Mouse (Mus musculus): ENCODE results near the gene E130116L18Rik. TPM values are rescaled to one million over a fixed set of nuclear protein-coding genes. Genes with fewer than 3 reads are reported as not detected.
"Not testable (repeated sequence)": the region's sequence is repeated elsewhere in the genome, so short reads cannot be mapped to it uniquely, and the experiment has no call there.

The E130116L18Rik gene
- polyA plus RNA-seq, 1 experiment from 2014 or later, result not detected

- ATAC-seq (ENCODE audit: insufficient number of reproducible peaks, insufficient read depth, low FRiP score, low read depth); H3K4me1 ChIP-seq (ENCODE audit: control insufficient read depth in 2 of 2, insufficient read depth in 2 of 2, low read length in 2 of 2); H3K4me2 ChIP-seq (ENCODE audit: low read length); H3K4me3 ChIP-seq (ENCODE audit: control insufficient read depth in 1 of 2, insufficient read depth in 1 of 2, low read depth in 1 of 2, low read length in 2 of 2); H3K9ac ChIP-seq (ENCODE audit: low read length); H3K27me3 ChIP-seq (ENCODE audit: control insufficient read depth, insufficient read depth, low read length); H3K9me3 ChIP-seq (ENCODE audit: control insufficient read depth, low read length); H3K27ac ChIP-seq (replicated peaks in 1 of 2; ENCODE audit: control insufficient read depth in 1 of 2, insufficient read depth in 1 of 2, low read depth in 2 of 2, low read length in 2 of 2); H3K36me3 ChIP-seq (ENCODE audit: control insufficient read depth, insufficient read depth, low read length): not testable (repeated sequence)
Observed at GRCm38 (mm10) chr5:25213216-25213615, 9.7 kb downstream of the E130116L18Rik start.

GRCm38 (mm10) chr5:25211872-25212271 is 11.1 kb downstream of the E130116L18Rik start:
- H3K36me3 ChIP-seq (ENCODE audit: control insufficient read depth, insufficient read depth, low read length), result no peaks in the 10 kb centered on the region
- H3K27me3 ChIP-seq (ENCODE audit: control insufficient read depth, insufficient read depth, low read length), result no peaks in the 10 kb centered on the region
- H3K4me3 ChIP-seq (ENCODE audit: control insufficient read depth in 1 of 2, insufficient read depth in 1 of 2, low read depth in 1 of 2, low read length in 2 of 2), result no peak overlapping the region
- WGBS, result 56% methylated on average over 1 of the region's 1 CpGs
- no peaks in the 10 kb centered on the region for H3K4me1 ChIP-seq (ENCODE audit: control insufficient read depth in 2 of 2, insufficient read depth in 2 of 2, low read length in 2 of 2)
- H3K9me3 ChIP-seq (ENCODE audit: control insufficient read depth, low read length), result no peaks in the 10 kb centered on the region
- no peak overlapping the region for H3K4me2 ChIP-seq (ENCODE audit: low read length)
- no peak overlapping the region for H3K27ac ChIP-seq (replicated peaks in 1 of 2; ENCODE audit: control insufficient read depth in 1 of 2, insufficient read depth in 1 of 2, low read depth in 2 of 2, low read length in 2 of 2)
- no peak for ATAC-seq (ENCODE audit: insufficient number of reproducible peaks, insufficient read depth, low FRiP score, low read depth)
- no peak overlapping the region for H3K9ac ChIP-seq (ENCODE audit: low read length)

- H3K36me3 ChIP-seq (ENCODE audit: control insufficient read depth, insufficient read depth, low read length), result no peaks in the 10 kb centered on the region
- no peak overlapping the region for H3K4me3 ChIP-seq (ENCODE audit: control insufficient read depth in 1 of 2, insufficient read depth in 1 of 2, low read depth in 1 of 2, low read length in 2 of 2)
- ATAC-seq (ENCODE audit: insufficient number of reproducible peaks, insufficient read depth, low FRiP score, low read depth), result no peak
- H3K4me1 ChIP-seq (ENCODE audit: control insufficient read depth in 2 of 2, insufficient read depth in 2 of 2, low read length in 2 of 2), result no peaks in the 10 kb centered on the region
- no peaks in the 10 kb centered on the region for H3K9me3 ChIP-seq (ENCODE audit: control insufficient read depth, low read length)
- no peak overlapping the region for H3K27ac ChIP-seq (replicated peaks in 1 of 2; ENCODE audit: control insufficient read depth in 1 of 2, insufficient read depth in 1 of 2, low read depth in 2 of 2, low read length in 2 of 2)
- WGBS, result 85% methylated on average over 2 of the region's 2 CpGs
- H3K27me3 ChIP-seq (ENCODE audit: control insufficient read depth, insufficient read depth, low read length), result no peaks in the 10 kb centered on the region
- H3K9ac ChIP-seq (ENCODE audit: low read length), result no peak overlapping the region
- H3K4me2 ChIP-seq (ENCODE audit: low read length), result no peak overlapping the region
Observed at GRCm38 (mm10) chr5:25190521-25190920, 32.4 kb downstream of the E130116L18Rik start.

- Histone ChIP-seq H3K9ac (ENCODE audit: low read length) (no peak overlapping the region), H3K36me3 (ENCODE audit: control insufficient read depth, insufficient read depth, low read length) (no peaks in the 10 kb centered on the region), H3K27ac (replicated peaks in 1 of 2; ENCODE audit: control insufficient read depth in 1 of 2, insufficient read depth in 1 of 2, low read depth in 2 of 2, low read length in 2 of 2) (no peak overlapping the region), H3K9me3 (ENCODE audit: control insufficient read depth, low read length) (no peaks in the 10 kb centered on the region), H3K4me3 (ENCODE audit: control insufficient read depth in 1 of 2, insufficient read depth in 1 of 2, low read depth in 1 of 2, low read length in 2 of 2) (no peak overlapping the region), H3K4me1 (ENCODE audit: control insufficient read depth in 2 of 2, insufficient read depth in 2 of 2, low read length in 2 of 2) (no peaks in the 10 kb centered on the region), H3K27me3 (ENCODE audit: control insufficient read depth, insufficient read depth, low read length) (no peaks in the 10 kb centered on the region), H3K4me2 (ENCODE audit: low read length) (no peak overlapping the region)
- ATAC-seq (ENCODE audit: insufficient number of reproducible peaks, insufficient read depth, low FRiP score, low read depth), result no peak
- WGBS, result 25% methylated on average over 1 of the region's 1 CpGs
Observed at GRCm38 (mm10) chr5:25188802-25189201, 34.2 kb downstream of the E130116L18Rik start.

DNA sequence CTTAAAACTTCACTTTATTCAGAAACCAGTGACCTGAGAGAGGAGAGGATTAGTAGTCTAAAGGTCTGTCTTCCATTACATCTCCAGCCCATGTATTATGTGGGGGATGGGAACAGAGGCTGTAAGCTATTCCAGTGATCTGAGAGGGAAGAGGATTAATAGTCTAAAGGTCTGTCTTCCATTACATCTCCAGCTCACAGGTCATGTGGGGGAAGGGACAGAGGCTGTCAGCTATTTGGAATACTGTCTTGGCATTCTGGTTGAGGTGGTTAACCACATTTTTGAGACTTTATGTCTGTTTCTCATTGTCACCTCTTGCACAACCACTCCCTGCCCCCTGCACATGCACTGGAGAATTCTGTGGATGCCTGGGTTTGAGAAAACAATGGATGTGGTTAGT is 35.2 kb downstream of the E130116L18Rik start:
- no peaks in the 10 kb centered on the region for H3K36me3 ChIP-seq (ENCODE audit: control insufficient read depth, insufficient read depth, low read length)
- no peak overlapping the region for H3K4me2 ChIP-seq (ENCODE audit: low read length)
- no peaks in the 10 kb centered on the region for H3K4me1 ChIP-seq (ENCODE audit: control insufficient read depth in 2 of 2, insufficient read depth in 2 of 2, low read length in 2 of 2)
- H3K9ac ChIP-seq (ENCODE audit: low read length), result no peak overlapping the region
- no peak overlapping the region for H3K27ac ChIP-seq (replicated peaks in 1 of 2; ENCODE audit: control insufficient read depth in 1 of 2, insufficient read depth in 1 of 2, low read depth in 2 of 2, low read length in 2 of 2)
- H3K27me3 ChIP-seq (ENCODE audit: control insufficient read depth, insufficient read depth, low read length), result no peaks in the 10 kb centered on the region
- H3K9me3 ChIP-seq (ENCODE audit: control insufficient read depth, low read length), result no peaks in the 10 kb centered on the region
- H3K4me3 ChIP-seq (ENCODE audit: control insufficient read depth in 1 of 2, insufficient read depth in 1 of 2, low read depth in 1 of 2, low read length in 2 of 2), result no peak overlapping the region
- no peak for ATAC-seq (ENCODE audit: insufficient number of reproducible peaks, insufficient read depth, low FRiP score, low read depth)

- ATAC-seq (ENCODE audit: insufficient number of reproducible peaks, insufficient read depth, low FRiP score, low read depth), result no peak
- H3K9ac ChIP-seq (ENCODE audit: low read length), result no peak overlapping the region
- no peaks in the 10 kb centered on the region for H3K36me3 ChIP-seq (ENCODE audit: control insufficient read depth, insufficient read depth, low read length)
- H3K27ac ChIP-seq (replicated peaks in 1 of 2; ENCODE audit: control insufficient read depth in 1 of 2, insufficient read depth in 1 of 2, low read depth in 2 of 2, low read length in 2 of 2), result no peak overlapping the region
- H3K27me3 ChIP-seq (ENCODE audit: control insufficient read depth, insufficient read depth, low read length), result no peaks in the 10 kb centered on the region
- WGBS, result 24% methylated on average over 2 of the region's 2 CpGs
- no peak overlapping the region for H3K4me3 ChIP-seq (ENCODE audit: control insufficient read depth in 1 of 2, insufficient read depth in 1 of 2, low read depth in 1 of 2, low read length in 2 of 2)
- H3K4me2 ChIP-seq (ENCODE audit: low read length), result no peak overlapping the region
- H3K9me3 ChIP-seq (ENCODE audit: control insufficient read depth, low read length), result no peaks in the 10 kb centered on the region
- H3K4me1 ChIP-seq (ENCODE audit: control insufficient read depth in 2 of 2, insufficient read depth in 2 of 2, low read length in 2 of 2), result no peaks in the 10 kb centered on the region
Observed at GRCm38 (mm10) chr5:25184594-25184993, 38.4 kb downstream of the E130116L18Rik start.

- no peak for ATAC-seq (ENCODE audit: insufficient number of reproducible peaks, insufficient read depth, low FRiP score, low read depth)
- Histone ChIP-seq H3K4me2 (ENCODE audit: low read length) (no peak overlapping the region), H3K36me3 (ENCODE audit: control insufficient read depth, insufficient read depth, low read length) (no peaks in the 10 kb centered on the region), H3K9me3 (ENCODE audit: control insufficient read depth, low read length) (no peaks in the 10 kb centered on the region), H3K9ac (ENCODE audit: low read length) (no peak overlapping the region), H3K4me3 (ENCODE audit: control insufficient read depth in 1 of 2, insufficient read depth in 1 of 2, low read depth in 1 of 2, low read length in 2 of 2) (no peak overlapping the region), H3K4me1 (ENCODE audit: control insufficient read depth in 2 of 2, insufficient read depth in 2 of 2, low read length in 2 of 2) (no peaks in the 10 kb centered on the region), H3K27me3 (ENCODE audit: control insufficient read depth, insufficient read depth, low read length) (no peaks in the 10 kb centered on the region), H3K27ac (replicated peaks in 1 of 2; ENCODE audit: control insufficient read depth in 1 of 2, insufficient read depth in 1 of 2, low read depth in 2 of 2, low read length in 2 of 2) (no peak overlapping the region)
- WGBS, result 85% methylated on average over 4 of the region's 4 CpGs
Observed at GRCm38 (mm10) chr5:25183595-25183994, 39.4 kb downstream of the E130116L18Rik start.

DNA sequence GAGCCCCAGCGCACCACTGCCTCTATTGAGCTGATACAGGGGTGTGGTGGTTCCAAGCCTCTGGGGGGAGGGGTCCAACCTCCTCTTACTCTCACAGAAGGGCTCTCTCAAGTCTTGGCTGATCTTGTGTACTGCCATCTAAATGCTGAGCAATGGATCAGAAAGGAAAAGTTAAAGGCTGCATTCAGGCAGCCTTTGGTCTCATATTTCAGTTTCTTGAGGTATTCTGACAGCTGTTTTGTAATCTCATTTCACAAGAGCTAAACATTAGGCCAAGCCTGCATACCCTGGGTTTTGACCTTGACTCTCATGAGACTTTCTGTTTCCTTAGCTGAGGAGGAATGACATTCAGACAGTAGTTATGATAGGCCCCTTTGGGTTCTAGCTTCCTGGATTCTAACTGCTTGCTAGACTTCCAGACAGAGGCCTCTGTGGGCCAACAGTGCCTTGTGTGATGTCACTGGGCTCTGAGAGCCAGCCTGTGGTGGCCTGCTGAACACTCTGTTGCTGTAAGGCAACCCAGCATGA is 41.9 kb downstream of the E130116L18Rik start, which contains the start of gene Galntl5:
TSS of gene Galntl5 (plus strand) at position 457 of the 528 bp plus-strand sequence.
- no peak within 1 kb of the TSS for H3K9ac ChIP-seq (ENCODE audit: low read length)
- no peaks in the 10 kb centered on the region for H3K9me3 ChIP-seq (ENCODE audit: control insufficient read depth, low read length)
- no peak for ATAC-seq (ENCODE audit: insufficient number of reproducible peaks, insufficient read depth, low FRiP score, low read depth)
- no peaks in the 10 kb centered on the region for H3K36me3 ChIP-seq (ENCODE audit: control insufficient read depth, insufficient read depth, low read length)
- WGBS, result 72% methylated on average over 1 of the region's 1 CpGs
- H3K27me3 ChIP-seq (ENCODE audit: control insufficient read depth, insufficient read depth, low read length), result no peaks in the 10 kb centered on the region
- no peak within 1 kb of the TSS for H3K4me2 ChIP-seq (ENCODE audit: low read length)
- H3K4me1 ChIP-seq (ENCODE audit: control insufficient read depth in 2 of 2, insufficient read depth in 2 of 2, low read length in 2 of 2), result no peaks in the 10 kb centered on the region
- no peak within 1 kb of the TSS for H3K27ac ChIP-seq (replicated peaks in 1 of 2; ENCODE audit: control insufficient read depth in 1 of 2, insufficient read depth in 1 of 2, low read depth in 2 of 2, low read length in 2 of 2)
- H3K4me3 ChIP-seq (ENCODE audit: control insufficient read depth in 1 of 2, insufficient read depth in 1 of 2, low read depth in 1 of 2, low read length in 2 of 2), result no peak within 1 kb of the TSS
